Mouse (Mus musculus) layer of hippocampus, adult 18-20 months (tissue): ENCODE measurements around the gene Dcst1. TPM values are rescaled to one million over a fixed set of nuclear protein-coding genes. Genes with fewer than 3 reads are reported as not detected.

Experiments used
- DNase-seq, 2 experiments: peaks; one replicate each; pipeline ENCODE4 v3.0.0; 2022; ENCODE audit warnings: low spot score in 2 of 2
- long read RNA-seq: library from polyadenylated mRNA; stranded (forward); transcript quantifications from one replicate; pipeline ENCODE4 v2.0.0, GENCODE M21; 2021
- total RNA-seq, 2 experiments: library from RNA; stranded (reverse); gene quantifications; 2 replicates each; pipeline ENCODE4 v1.2.3; 2021

The Dcst1 gene
- total RNA-seq: not detected
- long read RNA-seq: 0 reads

DNA sequence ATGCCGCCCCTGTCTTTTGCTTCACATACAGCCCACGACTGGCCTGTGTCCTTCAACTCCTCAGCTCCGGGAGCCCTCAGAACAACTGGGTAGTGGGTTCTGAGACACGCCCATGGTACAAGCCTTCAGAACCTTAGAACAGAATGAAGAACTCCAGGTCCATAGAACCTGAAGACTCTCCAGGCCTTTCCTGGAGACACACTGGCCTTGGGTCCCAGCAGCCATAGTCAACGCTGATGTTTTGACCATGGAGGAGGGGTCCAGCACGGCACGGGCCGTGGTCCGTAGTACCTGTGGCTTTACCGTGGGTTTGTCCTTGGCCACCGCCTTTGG, at the start of gene Dcst1:
TSS of gene Dcst1 (minus strand) at position 101 of the 333 bp plus-strand sequence.
- no peak for DNase-seq

DNA sequence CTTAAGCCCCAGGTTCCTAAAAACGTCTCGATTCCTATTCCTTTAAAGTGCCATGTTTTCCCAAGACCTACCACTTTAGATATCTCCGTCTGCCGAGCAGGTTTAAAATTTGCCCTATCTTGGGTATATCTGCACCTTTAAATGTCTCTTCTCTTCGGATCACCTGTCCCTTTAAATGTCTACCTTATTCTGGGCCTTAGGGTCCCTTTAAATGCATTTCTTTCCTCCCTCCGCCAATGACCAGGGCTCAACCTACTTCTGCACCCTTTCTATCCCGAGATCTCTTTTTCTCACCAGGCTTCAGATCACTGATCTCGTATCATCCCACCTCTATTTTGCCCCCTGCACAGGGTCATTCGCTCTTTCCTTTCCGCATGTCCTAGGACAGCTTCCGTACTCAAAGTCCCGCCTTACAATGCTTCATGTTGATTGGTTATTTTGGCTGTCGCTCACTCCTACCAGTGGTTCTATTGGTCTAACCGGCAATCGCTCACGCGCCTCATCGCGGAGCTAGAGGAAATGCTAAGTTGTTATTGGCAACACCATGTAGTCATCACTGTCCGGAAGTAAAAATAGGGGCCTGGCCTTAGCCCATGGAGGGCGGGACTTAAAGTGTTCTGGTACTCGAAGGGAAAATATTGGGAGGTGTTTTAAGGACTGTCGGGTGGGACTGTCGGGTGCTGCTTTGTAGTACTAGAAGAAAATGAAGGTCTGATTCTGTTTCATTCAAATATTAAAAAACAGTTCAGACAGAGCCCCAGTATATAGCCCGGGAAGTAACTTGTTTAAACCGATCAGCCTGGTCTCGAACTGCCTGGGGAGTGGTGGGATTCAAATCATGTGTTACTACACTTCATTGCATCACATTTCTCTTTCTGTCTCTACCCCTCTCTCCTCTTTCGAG, 46.7 kb upstream of the Dcst1 start, which contains the start of gene Flad1:
TSS of gene Flad1 (minus strand) at position 381 of the 904 bp plus-strand sequence.
- peak; percentile 98 to 100 for DNase-seq

DNA sequence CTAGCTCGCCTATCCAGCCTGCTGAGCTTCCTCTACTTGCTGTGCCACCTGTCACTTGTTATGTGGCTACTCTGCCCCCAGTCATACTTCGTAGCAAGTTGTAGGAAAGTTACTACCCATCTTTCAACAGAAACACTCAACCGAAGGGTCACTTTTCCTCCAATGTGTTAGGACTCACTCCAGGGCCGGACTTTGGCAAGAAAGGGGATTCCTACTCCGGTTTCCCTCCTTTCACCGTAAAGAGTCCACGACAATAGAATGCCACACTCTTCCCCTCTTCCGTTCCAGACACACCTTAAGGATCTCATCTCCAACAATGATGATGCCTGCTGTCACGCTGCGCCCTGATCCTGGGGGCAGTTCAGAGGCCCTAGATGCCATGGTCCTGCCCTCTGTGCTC, 45.8 kb upstream of the Dcst1 start:
- no peak for DNase-seq

DNA sequence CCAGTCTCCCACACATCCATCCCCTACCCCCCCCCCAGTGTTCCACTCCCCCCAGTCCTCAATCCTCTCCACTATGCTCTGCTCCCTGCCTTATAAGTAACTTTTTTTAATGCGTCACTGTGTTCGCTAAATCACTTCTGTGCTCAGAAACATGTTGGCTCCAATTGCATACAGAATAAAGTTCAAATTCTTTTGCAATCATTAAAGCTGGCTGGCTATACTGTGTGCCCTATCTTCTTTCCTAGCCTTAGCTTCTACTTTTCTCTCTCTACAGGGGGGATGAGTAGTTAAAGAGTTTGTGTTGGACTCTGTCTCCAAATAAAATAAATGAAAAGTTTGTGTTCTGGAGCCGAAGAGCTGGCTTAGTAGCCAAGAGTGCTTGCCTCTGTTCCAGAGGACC, 44.6 kb upstream of the Dcst1 start:
- no peak for DNase-seq

DNA sequence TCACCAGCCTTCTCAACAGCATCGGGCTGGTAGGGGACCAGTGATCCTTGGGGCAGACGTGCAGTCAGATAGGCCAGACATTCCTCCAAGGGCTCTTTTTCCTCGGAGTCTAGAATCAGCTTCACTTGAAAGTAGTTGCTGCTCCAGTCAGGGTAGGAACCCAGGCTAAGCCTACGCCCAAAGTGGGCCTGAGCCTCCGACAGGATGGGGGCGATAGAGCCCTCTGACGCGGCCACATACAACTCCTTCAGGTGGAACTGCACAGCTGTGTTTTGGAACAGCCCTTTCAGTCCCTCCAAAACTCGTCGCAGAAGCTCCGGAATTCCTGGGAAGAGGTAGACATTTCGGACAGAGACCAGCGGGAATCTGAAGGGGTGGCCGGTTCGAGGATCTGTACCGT, 43.4 kb upstream of the Dcst1 start:
- DNase-seq: no peak

DNA sequence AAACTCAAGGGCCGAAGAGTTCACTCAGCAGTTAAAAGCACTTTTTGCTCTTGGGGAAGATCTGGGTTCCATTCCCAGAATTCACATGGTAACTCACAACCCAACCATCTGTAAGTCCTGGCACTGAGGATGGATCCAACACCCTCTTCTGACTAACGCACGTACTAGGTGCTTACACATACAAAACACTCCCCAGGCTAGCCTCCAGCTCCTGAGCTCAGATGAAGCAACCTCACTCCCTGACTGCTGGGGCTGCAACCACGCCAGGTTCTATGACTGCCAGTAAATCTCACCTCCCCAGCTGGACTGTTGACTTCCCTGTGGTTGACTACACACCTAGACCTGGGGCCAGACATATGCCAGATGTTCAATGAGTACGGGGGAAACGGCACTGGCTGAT, 41.8 kb upstream of the Dcst1 start:
- DNase-seq: no peak

DNA sequence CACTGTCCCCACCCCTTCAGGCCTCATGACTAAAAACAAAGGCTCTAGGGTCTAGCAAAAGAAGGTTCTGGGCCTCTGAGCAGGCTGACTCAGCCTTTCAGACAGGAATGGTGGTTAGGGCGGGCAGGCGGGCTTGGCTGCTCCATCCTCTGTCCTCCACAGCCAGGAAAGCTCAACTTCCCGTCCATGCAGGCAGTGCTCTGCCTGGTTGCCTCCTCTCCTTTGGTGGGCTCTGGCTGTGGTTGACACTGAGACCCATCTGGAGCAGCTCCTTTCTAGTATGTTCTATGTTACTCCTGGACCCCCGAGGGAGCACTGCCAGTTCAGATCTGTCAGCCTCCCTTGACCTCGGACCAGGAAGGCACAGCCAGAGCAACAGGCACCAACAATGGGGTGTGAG, 37.6 kb upstream of the Dcst1 start, which contains the start of gene Lenep:
TSS of gene Lenep (minus strand) at position 101 of the 400 bp plus-strand sequence.
- DNase-seq: no peak

DNA sequence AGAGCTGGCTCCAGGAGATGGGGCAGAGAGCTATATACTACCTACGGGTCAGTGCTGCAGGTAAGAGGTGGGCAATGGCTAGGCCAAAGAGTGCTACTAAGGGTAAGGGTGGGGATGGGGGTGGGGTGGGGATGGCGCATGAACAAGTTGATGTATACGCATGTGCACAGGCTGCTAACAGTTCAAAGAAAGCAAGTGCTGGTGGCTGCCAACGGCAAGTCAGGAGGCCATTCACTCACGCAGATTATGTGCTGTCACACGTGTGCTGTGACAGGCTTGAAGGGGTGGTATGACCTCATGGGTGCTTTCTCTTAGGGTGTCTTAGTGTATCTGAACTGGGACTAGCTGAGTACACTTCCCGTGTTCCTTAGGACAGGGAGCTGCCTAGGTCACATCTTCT, 36.3 kb upstream of the Dcst1 start:
- DNase-seq: no peak

DNA sequence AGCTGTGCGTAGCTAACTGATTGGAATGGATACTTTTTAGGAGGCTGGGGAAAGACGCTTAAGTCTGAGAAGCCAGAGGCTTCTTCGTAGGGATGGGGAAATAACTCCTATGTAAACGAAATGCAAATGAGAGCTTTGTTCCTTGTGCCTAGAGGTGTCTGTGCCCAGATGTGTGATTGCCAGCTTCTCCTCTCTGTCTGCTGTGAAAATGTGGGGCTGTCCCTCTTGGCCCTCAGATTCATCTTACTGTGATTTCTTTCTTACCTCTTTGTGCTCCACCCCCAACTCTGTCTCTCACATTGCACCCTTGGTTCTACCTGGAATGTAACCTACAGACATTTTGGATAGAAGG, 31.6 kb upstream of the Dcst1 start:
- no peak for DNase-seq

DNA sequence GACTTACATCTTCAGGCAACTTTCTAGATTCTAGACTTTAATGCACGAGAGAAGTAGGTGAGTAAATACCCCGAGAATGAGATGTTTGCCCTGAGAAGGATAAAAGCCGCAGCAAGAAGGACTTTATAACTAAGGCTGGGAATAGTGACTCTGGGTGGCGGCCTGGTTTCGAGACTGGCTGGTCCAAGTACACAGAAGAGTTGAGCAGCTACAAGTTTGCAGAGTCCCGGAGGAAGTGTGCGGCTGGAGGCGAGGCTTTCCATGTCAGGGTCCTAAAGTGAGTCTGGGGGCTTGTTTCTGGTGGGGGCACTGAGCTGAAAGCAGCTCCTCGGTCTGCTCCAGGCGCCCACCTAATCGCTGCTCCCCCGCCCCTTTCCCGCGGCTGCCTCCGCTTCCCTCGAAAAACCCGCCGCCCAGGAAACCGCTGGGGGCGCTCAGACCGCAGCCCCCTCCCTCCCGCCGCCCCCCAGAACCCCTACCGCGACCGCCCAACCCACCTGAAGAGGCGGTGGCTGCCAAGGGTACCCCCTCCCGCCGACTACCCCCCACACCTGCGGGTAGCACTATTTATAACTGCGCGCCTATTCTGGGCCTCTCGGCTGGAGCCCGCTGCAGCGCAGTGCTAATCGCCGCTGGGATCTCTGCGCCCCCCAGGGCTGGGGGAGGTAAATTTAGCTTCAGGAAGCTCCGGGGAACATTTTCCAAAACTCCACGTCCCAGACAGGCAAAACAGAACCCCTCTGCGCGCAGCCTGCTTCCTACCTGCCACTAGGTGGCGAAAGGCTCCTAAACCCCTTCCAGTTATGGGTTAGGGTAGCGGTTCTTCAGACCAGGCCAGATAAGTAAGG, 31.0 kb upstream of the Dcst1 start:
- DNase-seq: peak in 1 of 2 experiments; percentile 62

DNA sequence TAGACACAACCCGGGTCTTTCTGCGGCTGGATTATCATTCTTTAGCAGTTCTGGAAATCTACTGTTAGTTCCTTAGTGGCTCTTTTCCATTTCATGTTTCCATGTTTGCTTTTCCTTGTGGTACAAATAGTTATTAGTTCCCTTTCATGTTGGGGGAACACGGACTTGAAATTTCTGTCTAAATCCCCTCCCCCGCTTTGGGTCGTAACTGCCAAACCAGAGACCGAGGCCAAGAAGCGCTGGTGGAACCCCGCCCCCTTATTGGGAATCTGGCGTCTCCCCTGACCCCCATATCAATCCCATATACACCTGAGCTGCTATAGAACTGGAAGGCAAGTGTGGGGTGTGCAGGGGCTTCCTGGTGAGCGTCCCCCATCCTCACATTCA, 30.4 kb upstream of the Dcst1 start:
- no peak for DNase-seq

DNA sequence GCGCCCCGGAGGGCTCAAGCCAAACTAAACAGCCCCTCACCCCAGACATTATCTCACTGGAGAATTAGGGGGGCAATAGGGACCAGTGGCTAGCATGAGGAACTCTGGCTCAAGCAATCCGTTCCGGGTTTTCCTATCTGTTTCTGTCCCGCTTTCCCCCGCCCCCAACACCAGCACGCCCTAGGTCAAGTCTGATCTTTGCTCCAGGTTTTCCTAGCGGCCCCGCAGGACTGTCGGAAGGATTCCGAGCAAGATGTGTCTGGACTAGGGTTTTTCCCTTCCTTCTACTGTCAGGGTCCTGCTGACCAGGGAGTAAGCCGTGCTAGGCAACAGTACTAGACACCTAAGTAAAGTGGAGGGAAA, 29.8 kb upstream of the Dcst1 start:
- peak in 1 of 2 experiments; percentile 64 for DNase-seq

DNA sequence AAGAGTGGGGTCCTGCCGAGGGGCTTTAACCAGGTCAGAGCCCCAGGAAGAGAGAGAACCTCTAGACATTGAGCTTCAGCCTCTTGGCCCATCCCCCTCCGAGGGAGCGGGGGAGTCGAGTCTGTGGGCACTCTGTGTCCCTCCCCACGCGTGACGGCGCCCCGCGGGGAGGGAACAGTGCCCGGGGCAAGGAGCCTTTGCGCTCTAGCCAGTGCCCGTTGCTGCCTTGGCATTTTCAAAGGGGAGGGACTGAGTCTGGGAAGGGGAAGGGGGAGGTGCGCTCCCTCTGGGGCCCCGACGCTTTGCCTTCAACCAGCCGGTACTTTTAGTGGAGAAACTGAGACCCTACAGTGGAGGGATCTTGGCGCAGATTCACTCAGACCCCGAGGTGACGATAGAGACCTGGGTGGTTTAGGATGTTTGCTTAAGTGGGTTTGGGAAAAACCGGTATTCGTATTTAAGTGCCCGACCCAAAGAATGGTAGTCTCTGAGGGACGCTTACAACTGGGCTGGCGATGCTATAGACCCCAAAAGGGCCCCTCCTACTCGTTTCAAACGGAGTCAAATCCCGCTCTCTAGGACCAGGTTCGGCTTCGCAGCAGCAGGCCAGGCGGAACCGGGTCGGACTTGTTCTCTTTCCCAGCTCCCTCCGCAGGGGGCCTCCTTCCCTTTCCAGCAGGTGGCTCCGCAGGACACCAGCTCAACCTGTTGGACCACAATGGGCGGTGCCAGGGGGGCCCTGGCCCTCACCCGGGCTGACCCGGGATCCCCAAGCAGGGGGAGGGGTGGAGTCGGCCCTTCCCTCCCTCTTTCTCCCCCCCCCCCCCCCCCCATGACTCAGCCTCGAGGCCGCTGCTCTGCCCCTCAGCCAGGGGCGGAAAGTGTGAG, 29.2 kb upstream of the Dcst1 start, which contains the start of gene Zbtb7b:
TSS of gene Zbtb7b (minus strand) at position 771 of the 888 bp plus-strand sequence.
- DNase-seq: peak in 1 of 2 experiments; percentile 61

DNA sequence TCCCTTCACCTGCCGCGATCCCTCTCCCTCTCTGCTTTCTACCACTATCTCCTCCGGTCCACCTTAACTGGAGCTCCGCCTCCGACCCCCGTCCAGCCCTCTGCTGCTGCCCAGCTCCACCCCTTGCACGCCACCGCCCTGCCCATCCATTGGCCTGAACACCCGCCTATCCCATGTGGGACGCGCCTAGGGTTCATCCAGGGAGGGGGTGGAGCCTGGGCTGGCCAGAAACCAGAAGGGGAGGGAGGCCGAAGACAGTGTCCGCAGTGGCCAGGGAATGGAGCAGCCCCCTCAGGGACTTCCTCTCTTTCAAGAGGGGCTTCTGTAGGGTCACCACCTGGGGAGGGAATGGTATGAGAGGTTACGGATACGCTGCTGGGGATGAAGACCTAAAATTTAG, 28.6 kb upstream of the Dcst1 start:
- peak; percentile 90 to 95 for DNase-seq

DNA sequence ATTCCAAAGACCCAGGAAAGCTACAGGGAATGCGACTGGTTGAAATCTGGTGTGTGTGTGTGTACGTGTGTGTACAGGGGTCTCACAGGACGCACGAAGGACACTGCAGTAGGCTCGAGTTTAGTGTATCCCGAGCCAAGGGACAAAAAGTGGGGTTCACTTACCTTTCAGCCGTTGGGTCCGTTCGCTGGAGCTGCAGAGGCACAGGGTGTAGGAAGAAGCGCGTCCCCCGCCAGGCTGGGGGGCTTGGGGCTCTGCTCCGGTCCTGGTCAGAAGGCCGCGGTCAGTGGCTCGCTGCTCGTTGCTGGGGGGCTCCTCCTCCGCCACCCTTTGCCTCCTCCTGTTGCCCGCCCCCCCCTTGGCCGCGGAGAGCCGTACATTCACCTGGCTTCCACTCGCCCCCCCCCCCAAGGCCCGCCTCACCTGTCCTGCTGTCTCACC, 27.8 kb upstream of the Dcst1 start:
- no peak for DNase-seq

DNA sequence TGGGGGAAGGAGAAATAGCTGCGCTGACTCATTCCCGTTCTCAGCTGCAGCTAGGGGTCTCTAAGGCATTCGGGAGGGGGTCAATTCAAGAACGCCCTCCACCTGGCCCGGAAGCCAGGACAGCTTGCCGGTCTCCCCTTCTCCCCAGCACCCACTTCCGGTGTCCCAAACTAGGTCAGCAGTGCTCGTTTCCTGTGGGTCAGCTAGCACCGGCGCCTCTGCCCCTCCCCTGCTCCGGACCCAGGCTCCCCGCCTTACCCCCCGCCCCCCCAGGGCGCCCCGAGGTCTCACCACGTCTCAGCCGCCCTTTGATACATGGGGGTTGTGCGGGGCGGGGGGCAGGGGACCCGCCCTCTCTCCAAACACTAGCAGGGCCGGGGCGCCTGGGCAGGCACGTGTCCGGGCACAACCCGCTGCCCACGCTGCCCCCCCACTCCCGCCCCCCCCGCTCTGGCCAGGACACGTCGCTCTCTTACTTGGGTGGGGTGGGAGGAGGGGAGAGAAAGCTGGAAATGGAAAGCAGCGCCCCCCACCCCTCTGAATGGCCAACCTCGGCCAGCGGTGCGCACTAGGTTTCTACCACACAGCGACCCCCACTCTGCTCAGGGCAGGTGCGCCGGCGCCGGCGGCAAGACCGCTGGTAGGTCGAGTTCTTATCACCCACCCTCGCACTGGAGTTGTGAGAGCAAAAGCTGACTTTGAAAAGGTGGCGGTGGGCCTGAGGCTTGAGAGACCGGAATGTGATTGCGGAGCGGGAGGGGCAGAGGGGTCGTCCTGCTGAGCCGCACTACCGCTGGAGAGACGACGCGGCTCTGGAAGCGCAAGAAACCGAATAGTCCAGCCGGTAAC, 26.8 kb upstream of the Dcst1 start:
- DNase-seq: no peak

DNA sequence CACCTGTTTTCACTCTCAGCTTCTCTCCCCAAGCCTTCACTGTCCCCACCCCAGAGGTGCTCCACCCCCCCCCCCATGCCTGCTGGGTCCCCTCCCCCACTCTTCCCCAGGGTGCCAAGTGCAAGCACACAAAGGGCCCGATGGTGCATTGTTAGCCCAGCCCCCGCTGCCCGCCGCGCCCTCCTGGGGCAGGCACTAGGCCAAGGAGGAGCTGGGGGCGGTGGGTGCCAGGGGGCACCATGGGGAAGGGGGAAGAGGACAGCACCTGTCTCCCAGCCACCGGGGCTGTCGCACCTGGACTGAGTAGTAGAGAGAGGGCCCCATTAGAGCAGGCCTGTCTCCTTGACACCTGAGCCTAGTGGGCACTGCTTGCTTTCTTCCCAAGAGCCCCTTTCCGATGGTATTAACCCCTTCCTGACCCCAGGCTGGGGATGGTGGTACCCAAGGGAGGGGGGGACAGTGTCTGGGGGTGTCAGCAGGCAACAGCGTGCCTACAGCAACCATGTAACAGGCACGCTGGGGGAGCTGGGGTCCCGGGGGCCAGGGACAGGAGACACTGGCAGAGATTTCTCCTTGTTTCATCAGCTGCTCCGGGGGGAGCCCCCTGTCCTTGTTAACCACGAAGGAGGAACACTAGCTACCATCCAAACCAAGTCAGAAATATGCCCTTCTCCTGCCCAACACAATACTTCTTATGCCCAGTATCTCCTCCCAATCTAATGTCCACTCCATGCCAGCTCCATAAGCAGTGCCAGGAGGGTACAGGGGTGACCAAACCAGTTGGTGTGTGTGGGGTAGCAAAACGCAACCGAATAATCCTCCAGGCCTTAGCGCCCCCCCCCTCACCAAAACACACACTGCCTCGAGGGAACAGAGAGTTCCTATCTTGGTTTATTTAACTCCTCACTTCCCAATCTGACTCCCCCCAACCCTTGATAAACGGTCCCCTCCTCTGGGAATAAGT, 25.9 kb upstream of the Dcst1 start:
- no peak for DNase-seq

DNA sequence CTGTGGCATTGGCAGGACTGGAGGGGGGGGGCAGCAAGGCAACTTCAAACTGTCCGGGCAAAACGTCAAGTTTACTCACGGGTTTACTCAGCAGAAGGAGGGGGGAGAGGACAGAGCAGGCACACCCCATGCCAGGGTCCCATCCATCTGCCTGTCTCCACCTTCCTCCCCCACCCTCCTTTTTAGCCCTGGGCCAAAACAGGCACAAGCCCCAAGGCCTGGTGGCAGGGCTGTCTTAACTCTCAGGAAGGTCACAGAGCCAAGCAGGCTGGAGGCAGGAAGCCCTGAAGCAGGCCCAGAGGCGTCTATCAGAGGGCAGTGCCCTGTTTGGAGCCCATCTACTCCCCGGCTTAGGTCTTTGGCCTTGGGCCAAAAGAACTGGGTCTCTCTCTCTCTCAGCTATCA, 25.1 kb upstream of the Dcst1 start:
- DNase-seq: no peak
